Mouse (Mus musculus) ES-Bruce4 (cell line): ENCODE measurements around the gene Trim66. TPM values are rescaled to one million over a fixed set of nuclear protein-coding genes. Genes with fewer than 3 reads are reported as not detected.

Experiments used
- H3K27ac ChIP-seq: 2 replicates; pipeline ENCODE4 v1.5.1; 2012; ENCODE audit warnings: low read length, inconsistent platforms; ENCODE audit not compliant: insufficient read depth
- H3K27me3 ChIP-seq: 2 replicates; pipeline ENCODE4 v1.6.1; 2012; ENCODE audit warnings: mild to moderate bottlenecking, low read length, inconsistent platforms; ENCODE audit not compliant: control insufficient read depth, poor library complexity, insufficient read depth, severe bottlenecking
- H3K36me3 ChIP-seq: 2 replicates; pipeline ENCODE4 v1.6.1; 2012; ENCODE audit warnings: inconsistent platforms, mild to moderate bottlenecking, low read length, moderate library complexity; ENCODE audit not compliant: control insufficient read depth, poor library complexity, insufficient read depth, severe bottlenecking
- H3K4me1 ChIP-seq: one replicate; pipeline ENCODE4 v1.8.1; 2011; ENCODE audit warnings: low read length; ENCODE audit not compliant: control insufficient read depth, insufficient read depth
- H3K4me3 ChIP-seq: 2 replicates; pipeline ENCODE4 v1.5.1; 2011; ENCODE audit warnings: low read depth, mild to moderate bottlenecking, low read length
- H3K9ac ChIP-seq: 2 replicates; pipeline ENCODE4 v1.6.1; 2012; ENCODE audit warnings: low read depth, mild to moderate bottlenecking, inconsistent platforms; ENCODE audit not compliant: poor library complexity, severe bottlenecking
- H3K9me3 ChIP-seq: replicated peaks from 2 replicates; pipeline ENCODE4 v1.6.1; 2012; ENCODE audit warnings: mild to moderate bottlenecking, low read length, inconsistent platforms; ENCODE audit not compliant: control insufficient read depth, poor library complexity, insufficient read depth, severe bottlenecking
- CTCF ChIP-seq: IDR thresholded peaks from one replicate; pipeline ENCODE4 v1.8.1; 2011; ENCODE audit warnings: low read depth, low read length
- EP300 ChIP-seq: IDR thresholded peaks from 2 replicates; pipeline ENCODE4 v1.6.1; 2011; ENCODE audit warnings: low read depth, low read length; ENCODE audit not compliant: insufficient read depth
- POLR2A ChIP-seq: IDR thresholded peaks from one replicate; pipeline ENCODE4 v1.8.1; 2011; ENCODE audit warnings: low read length; ENCODE audit not compliant: insufficient read depth
- polyA plus RNA-seq: library from polyadenylated mRNA; stranded (reverse); fragments of >200 nt; gene quantifications from 2 replicates; pipeline ENCODE4 v1.2.4, GENCODE M21; 2011; ENCODE audit warnings: low read depth; ENCODE audit not compliant: missing spikeins, insufficient read depth, insufficient read length

Trim66 gene
- polyA plus RNA-seq, 1 experiment, result 0.63 TPM

DNA sequence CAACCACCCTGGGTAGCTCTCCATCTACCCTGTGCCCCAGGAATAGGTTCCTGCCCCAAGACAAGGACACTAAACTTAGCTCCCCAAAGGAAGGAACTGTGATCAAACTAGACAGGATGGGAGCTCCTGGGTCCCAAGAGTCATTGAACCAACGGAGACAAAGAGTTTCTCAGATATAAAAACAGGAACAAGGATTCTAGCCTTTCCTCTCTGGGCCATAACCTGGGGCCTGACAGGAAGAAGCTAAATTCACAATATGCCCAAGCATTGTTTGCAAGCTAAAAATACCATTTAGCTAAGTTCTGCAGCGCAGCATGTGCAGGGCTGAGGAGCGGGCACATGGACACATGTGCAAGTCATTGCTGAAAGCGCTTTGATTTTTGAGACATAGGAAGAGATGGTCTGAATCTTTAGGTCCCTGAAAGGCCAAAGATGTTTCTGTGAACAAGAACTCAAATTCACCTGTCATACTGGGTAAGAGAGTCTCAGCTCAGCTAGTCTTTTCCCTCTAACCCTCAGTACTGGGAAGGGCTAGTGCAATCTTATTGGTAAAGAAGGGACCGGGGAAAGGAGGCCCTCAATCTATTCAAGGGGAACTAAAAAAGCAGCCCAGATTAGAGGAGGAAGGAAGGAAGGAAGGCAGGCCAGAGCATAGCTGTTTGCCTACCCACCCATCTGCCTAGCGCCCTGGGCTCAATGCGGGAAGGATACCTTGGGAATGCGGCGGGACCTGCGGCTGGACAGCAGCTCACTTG, 33.9 kb upstream of the Trim66 start:
- Histone ChIP-seq H3K36me3 (no peaks in the 10 kb centered on the region), H3K27me3 (no peaks in the 10 kb centered on the region), H3K9me3 (no peaks in the 10 kb centered on the region), H3K9ac (no peak overlapping the region), H3K4me1 (no peaks in the 10 kb centered on the region), H3K27ac (no peak overlapping the region), H3K4me3 (no peak overlapping the region)
- TF ChIP-seq EP300 (no peak), CTCF (no peak), POLR2A (no peak)

DNA sequence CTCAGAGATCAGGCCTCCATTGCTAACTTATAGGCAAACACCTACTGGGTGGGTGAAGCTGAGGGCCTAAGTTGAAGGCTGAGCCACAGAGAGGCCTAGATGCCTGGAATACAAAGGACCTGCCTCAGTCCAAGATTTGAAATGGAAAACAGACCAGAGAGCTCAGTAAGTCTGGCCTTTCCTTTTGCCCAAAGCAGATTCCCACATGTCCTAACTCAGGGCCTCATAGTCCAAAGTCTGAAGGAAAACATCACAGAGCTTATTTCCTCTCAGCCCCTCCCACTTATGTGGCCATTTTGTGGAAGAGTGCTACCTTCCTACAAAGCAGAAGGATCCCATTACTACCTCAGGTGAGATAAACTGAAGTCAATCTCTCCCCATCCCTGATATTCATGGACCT, 33.0 kb upstream of the Trim66 start:
- H3K27me3 ChIP-seq, result no peaks in the 10 kb centered on the region
- TF ChIP-seq CTCF, result no peak
- no peak for TF ChIP-seq EP300
- TF ChIP-seq POLR2A, result no peak

DNA sequence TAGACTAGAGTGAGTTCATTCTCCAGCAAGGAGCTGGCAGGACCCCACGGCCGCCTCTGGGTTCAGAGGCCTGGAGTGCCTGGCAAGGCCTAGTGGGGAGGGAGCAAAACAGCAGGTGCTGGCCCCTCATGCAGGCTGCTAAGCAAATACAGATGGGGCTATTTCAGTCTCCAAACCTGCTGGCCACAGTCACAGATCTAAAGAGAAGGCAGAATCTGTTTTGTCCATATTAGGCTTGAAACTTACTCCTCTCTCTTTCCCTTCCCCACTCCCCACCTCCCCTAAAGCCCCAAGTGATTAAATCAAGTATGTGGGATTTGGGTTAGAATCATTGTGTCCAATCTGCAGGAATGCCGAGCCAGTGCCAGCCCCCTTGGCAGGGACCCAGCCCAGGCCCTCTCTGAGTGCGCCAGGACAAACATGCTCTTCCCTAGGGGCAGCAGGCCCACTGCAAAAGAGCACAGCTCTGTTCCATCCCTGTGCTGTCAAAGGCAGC, 28.6 kb upstream of the Trim66 start:
- H3K27me3 ChIP-seq, result no peaks in the 10 kb centered on the region
- no peak overlapping the region for H3K9ac ChIP-seq
- H3K9me3 ChIP-seq, result no peaks in the 10 kb centered on the region
- H3K36me3 ChIP-seq, result no peaks in the 10 kb centered on the region
- no peak overlapping the region for H3K27ac ChIP-seq
- H3K4me1 ChIP-seq, result no peaks in the 10 kb centered on the region
- TF ChIP-seq CTCF, result no peak
- no peak for TF ChIP-seq EP300
- TF ChIP-seq POLR2A, result no peak
- no peak overlapping the region for H3K4me3 ChIP-seq

More for the DNA sequence above, 33.0 kb upstream of the Trim66 start:
- Histone ChIP-seq H3K9me3 (no peaks in the 10 kb centered on the region), H3K4me3 (no peak overlapping the region), H3K9ac (no peak overlapping the region), H3K36me3 (no peaks in the 10 kb centered on the region), H3K27ac (no peak overlapping the region), H3K4me1 (no peaks in the 10 kb centered on the region)

DNA sequence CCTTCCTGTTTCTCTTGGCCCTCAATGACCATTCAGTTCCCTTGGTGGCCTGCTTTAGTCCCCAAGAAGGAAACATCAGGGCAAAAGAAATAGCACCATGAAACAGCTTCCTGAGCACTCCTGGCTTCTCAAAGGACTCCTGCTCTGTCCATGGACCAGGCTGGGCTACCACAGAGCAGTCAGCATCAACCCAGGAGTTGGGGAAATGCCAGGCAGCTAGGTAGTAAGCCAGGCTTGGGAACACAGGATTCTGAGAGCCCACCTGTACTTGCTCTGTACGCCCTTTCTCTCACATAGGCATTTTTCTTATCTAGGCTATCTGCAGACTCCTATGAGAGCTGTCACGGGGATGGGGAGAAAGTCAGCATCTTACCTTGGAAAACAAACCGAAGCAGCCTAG, 27.0 kb upstream of the Trim66 start:
- H3K4me3 ChIP-seq, result no peak overlapping the region
- H3K27ac ChIP-seq, result no peak overlapping the region
- no peak overlapping the region for H3K9ac ChIP-seq
- no peak for TF ChIP-seq EP300
- TF ChIP-seq CTCF, result no peak
- TF ChIP-seq POLR2A, result no peak
- H3K4me1 ChIP-seq, result no peaks in the 10 kb centered on the region
- H3K27me3 ChIP-seq, result no peaks in the 10 kb centered on the region
- H3K9me3 ChIP-seq, result no peaks in the 10 kb centered on the region
- no peaks in the 10 kb centered on the region for H3K36me3 ChIP-seq

DNA sequence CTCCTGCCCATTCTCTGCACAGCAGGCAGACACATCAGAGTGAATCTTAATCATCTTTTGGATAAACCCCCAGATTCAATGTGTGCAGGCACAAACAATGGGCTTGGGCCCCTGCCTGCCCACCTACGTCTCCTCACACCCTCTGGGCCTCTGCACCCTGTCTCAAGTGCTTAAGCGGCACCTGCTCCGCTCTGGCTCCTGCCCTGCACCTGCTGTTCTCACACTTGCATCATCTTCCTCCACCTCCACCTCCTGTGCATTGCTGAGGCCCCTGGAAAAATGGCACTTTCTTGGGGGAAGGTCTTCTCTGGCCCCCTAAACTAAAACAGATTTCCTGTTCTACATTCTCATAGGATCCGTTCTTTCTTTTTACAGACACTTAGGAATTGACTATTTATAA, 26.0 kb upstream of the Trim66 start:
- no peak overlapping the region for H3K9ac ChIP-seq
- H3K9me3 ChIP-seq, result no peaks in the 10 kb centered on the region
- H3K27ac ChIP-seq, result no peak overlapping the region
- no peaks in the 10 kb centered on the region for H3K36me3 ChIP-seq
- TF ChIP-seq POLR2A (no peak), EP300 (no peak), CTCF (no peak)
- H3K4me1 ChIP-seq, result no peaks in the 10 kb centered on the region
- no peaks in the 10 kb centered on the region for H3K27me3 ChIP-seq
- H3K4me3 ChIP-seq, result no peak overlapping the region

DNA sequence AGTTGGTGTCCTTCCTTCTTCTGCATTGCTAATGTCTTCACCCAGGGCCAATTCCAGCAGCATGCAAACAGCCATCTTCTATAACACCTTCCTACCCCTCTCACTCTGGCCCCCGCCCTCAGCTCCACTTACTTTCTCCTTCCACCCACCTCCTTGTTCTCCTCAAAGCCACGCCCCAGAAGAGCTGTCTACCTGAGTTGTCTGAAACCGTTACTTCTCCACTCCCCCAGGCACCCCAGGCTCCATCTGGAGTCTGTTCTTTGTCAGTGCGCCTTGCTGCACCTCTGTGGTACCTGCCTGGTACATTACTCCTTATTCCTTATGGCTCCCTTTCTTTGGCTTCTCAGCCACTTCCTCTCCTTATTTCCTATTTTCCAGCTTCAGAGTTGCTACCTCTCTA, 25.2 kb upstream of the Trim66 start:
- no peak overlapping the region for H3K27ac ChIP-seq
- no peaks in the 10 kb centered on the region for H3K36me3 ChIP-seq
- H3K9ac ChIP-seq, result no peak overlapping the region
- H3K9me3 ChIP-seq, result no peaks in the 10 kb centered on the region
- no peaks in the 10 kb centered on the region for H3K4me1 ChIP-seq
- TF ChIP-seq CTCF, result no peak
- no peak for TF ChIP-seq EP300
- TF ChIP-seq POLR2A, result no peak
- H3K4me3 ChIP-seq, result no peak overlapping the region
- H3K27me3 ChIP-seq, result no peaks in the 10 kb centered on the region
